Mouse (Mus musculus): ENCODE measurements around the gene Ece2.
"Not testable (repeated sequence)": the region's sequence is repeated elsewhere in the genome, so short reads cannot be mapped to it uniquely, and the experiment has no call there.

Ece2 gene

DNA sequence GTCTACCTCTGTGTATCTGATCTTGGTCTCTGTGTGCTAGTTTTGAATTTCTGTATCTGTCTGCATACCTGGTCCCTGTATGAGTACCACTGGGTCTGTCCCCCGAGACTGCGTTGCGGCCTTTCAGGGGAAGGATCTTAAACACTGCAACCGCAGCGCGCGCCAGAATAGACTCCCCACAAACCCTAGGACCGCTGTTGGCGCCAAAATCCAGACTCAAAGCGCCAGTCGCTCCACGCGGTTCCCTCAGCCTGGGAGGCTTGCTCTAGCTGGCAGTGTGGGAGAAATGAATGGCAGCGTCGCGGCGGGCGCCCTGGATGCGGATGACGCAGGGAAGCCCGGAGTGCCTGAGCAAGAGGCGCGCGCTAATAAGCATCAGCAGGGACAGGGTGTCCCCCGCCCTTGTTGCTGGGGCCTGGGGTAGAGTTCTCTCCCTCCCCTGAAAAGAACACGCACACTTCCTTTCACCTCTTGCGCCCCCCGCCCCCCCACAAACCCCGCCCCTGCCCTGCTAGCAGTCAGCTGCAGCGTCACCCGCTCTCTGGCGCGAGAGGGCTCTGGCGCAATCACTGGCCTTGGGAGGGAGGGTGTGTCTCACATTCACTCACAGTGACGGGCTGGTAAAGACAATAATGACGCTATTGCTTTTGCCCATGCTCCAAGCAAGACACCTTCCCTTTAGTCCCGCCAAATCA, 7.5 kb upstream of the Ece2 start:
- in situ Hi-C loops (cut with MboI, MseI): no loop called here

GRCm38 (mm10) chr16:20623211-20623610, 6.4 kb upstream of the Ece2 start:
- in situ Hi-C loops (cut with MboI, MseI): no loop called here

GRCm38 (mm10) chr16:20628871-20629391, 697 bp upstream of the Ece2 start:
- in situ Hi-C loops (cut with MboI, MseI): no loop called here

DNA sequence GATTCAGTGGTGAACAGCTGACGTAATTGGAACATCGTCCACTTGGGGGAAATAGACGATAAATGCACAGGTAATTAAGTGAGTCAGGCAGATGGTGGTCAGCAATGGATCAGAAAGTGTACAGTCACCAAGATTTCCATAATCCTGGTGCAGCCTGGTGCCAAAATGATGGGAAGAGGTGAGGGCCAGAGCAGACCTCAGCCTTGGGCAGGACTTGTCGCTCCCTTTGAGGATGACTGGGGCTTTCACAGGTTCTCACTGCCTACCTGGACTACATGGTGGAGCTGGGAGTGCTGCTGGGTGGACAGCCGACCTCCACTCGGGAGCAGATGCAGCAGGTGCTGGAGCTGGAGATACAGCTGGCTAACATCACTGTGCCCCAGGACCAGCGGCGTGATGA, 7.8 kb downstream of the Ece2 start:
- in situ Hi-C loops (cut with MboI, MseI): loop anchor here (5.0 kb wide), 1 partner anchor 35 kb away; no protein-coding TSS in a partner anchor

GRCm38 (mm10) chr16:20638367-20638766, 8.7 kb downstream of the Ece2 start:
- in situ Hi-C loops (cut with MboI, MseI): loop anchor here (5.0 kb wide), 1 partner anchor 36 kb away; no protein-coding TSS in a partner anchor

- in situ Hi-C loops (cut with MboI, MseI): loop anchor here (10.0 kb wide), 1 partner anchor 137 kb away; no protein-coding TSS in a partner anchor
Measured at GRCm38 (mm10) chr16:20642161-20642560, 12.5 kb downstream of the Ece2 start.

DNA sequence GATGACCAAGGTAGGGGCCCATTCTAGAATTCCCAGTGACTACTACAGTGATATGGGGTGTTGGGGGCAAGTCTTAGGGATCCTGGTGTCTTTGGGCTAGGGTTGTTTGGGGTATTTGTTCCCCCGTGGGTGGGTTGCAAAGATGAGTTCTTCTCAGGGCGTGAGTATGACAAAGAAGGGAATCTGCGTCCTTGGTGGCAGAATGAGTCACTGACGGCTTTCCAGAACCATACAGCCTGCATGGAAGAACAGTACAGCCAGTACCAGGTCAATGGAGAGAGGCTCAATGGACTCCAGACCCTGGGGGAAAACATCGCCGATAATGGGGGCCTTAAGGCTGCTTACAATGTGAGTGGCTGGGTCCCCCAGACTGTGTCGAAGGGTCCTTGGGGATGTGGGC, 14.3 kb downstream of the Ece2 start:
- in situ Hi-C loops (cut with MboI, MseI): loop anchor here (10.0 kb wide), 1 partner anchor 139 kb away; no protein-coding TSS in a partner anchor

GRCm38 (mm10) chr16:20651076-20651946, 21.7 kb downstream of the Ece2 start, which contains the start of gene Psmd2:
Gene Psmd2 (plus strand): TSS chr16:20651652.
- in situ Hi-C loops (cut with MboI, MseI): no loop called here

- in situ Hi-C loops (cut with MboI, MseI): no loop called here
Measured at GRCm38 (mm10) chr16:20651947-20652310, 22.3 kb downstream of the Ece2 start.

DNA sequence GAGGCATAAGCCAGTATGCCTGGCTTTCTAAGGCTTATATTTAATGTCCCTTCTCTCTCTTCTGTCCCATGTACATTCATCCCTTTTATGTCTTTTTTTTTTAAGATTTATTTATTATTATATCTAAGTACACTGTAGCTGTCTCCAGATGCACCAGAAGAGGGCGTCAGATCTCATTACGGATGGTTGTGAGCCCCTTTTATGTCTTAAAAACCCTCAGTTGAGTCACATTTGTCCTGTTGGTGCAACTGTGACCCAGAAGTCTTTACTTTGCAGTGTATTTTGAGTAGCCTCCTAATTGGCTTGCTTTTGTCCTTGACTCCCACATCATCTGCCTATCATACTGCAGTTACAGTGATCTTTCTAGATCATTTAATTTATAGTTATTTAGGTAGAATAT, 23.7 kb downstream of the Ece2 start:
- in situ Hi-C loops (cut with MboI, MseI): no loop called here

- in situ Hi-C loops (cut with MboI, MseI): no loop called here
Measured at GRCm38 (mm10) chr16:20657661-20658060, 28.0 kb downstream of the Ece2 start.

DNA sequence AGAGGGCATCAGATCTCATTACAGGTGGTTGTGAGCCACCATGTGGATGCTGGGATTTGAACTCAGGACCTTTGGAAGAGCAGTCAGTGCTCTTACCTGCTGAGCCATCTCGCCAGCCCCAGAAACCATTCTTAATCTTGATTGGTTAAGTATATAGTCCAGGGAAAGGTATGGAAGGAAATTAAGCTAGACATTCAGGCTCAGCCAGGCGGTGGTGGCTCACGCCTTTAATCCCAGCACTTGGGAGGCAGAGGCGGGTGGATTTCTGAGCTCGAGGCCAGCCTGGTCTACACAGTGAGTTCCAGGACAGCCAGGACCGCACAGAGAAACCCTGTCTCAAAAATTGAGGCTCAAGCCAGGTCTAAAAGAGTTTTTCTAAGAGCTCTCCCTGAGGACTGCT, 38.4 kb downstream of the Ece2 start, which contains the start of gene Eif4g1:
Eif4g1 (plus strand) TSS at position 301 of the 400 bp plus-strand sequence.
- in situ Hi-C loops (cut with MboI, MseI): not testable (repeated sequence)

DNA sequence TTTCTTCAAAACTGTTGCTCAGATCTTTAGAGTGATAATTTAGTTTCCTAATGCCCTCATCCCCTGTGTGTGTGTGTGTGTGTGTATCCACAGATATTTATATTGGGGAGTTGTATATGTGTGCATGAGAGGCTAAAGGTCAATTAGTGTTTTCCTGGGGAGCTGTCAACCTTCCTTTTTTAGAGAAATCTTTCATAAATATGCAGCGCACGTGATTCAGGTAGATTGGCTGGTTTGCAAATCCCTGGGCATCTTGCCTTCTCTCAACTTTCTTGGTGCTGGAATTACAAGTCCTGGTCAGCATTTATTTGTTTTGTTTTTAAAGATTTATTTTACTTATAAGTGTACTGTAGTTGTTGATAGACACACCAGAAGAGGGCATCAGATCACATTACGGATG, 40.7 kb downstream of the Ece2 start:
- in situ Hi-C loops (cut with MboI, MseI): no loop called here

- in situ Hi-C loops (cut with MboI, MseI): no loop called here
Measured at GRCm38 (mm10) chr16:20671886-20672285, 42.3 kb downstream of the Ece2 start.

GRCm38 (mm10) chr16:20672500-20672902, 42.9 kb downstream of the Ece2 start:
- in situ Hi-C loops (cut with MboI, MseI): no loop called here

DNA sequence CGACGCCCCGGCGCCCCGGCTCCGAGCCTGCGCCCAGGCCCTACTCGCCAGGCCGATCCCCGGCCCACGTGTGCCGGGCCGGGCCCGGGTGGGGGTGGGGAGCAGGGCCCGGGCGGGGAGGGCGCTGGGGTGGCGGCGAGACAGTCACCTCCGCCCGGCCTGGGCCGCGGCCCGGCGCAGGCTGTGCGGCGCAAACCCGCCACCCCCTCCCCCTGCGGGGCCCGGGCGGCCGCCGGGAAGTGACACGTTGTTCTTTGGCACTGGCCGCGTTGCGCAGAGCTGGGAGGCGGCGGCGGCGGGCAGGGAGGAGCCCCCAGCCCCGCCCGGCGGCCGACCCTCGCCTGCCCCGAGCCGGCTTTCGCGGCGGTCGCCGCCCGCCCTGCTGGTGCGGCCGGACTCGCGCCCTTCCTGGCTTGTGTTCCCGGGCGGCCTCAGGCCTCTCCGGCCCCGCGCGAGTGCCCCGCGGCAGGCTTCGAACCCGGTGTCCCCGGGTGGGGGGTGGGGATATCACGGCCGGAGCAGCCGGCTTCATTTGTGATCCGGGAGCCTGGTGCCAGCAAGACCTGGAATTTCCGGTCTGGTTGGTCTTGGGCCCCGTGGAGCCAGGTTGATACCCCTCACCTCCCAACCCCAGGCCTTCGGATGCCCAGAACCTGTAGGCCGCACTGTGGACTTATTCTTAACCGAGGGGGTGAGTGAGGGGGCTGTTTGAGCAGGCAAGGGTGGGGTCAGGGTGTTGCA, 43.5 kb downstream of the Ece2 start:
- in situ Hi-C loops (cut with MboI, MseI): no loop called here

DNA sequence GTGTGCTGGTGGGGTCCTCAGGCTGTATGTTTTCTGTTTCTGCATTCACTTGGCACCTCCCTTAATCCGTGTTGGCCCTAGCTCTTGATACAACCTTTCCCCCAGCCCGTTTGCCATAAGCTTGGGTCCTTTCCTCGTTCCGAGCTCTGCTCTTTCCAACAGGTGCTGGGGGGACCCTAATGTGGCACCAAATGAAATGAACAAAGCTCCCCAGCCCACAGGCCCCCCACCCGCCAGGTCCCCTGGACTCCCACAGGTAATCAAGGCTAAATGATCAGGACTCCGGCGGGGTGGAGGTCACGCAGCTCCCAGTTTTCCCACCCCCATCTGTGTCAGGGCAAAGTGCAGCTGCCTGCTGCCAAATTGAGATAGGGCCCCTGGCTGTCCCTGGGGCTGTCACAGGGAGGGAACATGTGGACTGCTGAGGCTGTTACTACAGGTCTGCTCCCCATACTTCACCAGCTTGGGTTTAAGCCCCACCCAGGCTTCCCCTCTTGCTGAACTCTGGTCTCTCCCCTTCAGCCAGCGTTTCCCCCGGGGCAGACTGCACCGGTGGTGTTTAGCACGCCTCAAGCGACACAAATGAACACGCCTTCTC, 44.2 kb downstream of the Ece2 start:
- in situ Hi-C loops (cut with MboI, MseI): no loop called here

DNA sequence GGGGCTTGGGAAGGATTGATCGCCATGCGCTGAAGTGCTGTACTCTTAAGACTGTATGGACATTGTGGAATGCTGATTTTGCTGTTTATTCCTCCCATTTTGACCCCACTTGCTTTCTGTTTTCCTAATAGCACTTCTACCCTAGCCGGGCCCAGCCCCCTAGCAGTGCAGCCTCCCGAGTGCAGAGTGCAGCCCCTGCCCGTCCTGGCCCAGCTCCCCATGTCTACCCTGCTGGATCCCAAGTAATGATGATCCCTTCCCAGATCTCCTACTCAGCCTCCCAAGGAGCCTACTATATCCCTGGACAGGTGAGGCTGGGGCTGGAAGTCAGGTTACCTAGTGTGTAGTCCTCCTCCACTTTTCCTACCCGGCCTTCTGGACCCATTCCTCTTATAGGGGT, 45.6 kb downstream of the Ece2 start:
- in situ Hi-C loops (cut with MboI, MseI): loop anchor here (5.0 kb wide), 1 partner anchor 42 kb away; the partner anchor contains the start of genes Clcn2 and Polr2h

DNA sequence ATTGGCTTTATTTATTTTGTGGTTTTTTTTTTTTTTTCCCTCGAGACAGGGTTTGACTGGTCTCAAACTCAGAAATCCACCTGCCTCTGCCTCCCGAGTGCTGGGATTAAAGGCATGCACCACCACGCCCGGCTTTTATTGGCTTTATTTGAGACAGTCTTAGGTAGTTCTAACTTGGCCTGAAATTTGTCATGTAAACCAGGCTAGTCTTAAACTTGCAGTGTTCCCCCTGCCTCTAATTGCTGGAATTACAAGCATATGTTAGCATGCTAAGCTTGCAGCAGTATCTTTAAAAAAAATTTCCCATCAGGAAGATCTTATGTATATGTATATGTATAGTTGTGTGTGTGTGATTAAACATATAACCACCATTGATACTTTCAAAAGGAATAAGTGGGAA, 47.1 kb downstream of the Ece2 start:
- in situ Hi-C loops (cut with MboI, MseI): loop anchor here (5.0 kb wide), 1 partner anchor 41 kb away; the partner anchor contains the start of genes Clcn2 and Polr2h

- in situ Hi-C loops (cut with MboI, MseI): loop anchor here (5.0 kb wide), 1 partner anchor 40 kb away; the partner anchor contains the start of genes Clcn2 and Polr2h
Measured at GRCm38 (mm10) chr16:20677380-20677779, 47.8 kb downstream of the Ece2 start.

Measured in T-helper 2 cell (primary cell).